Mouse (Mus musculus) induced T-regulatory cell, adult 2 months (primary cell): ENCODE measurements around the gene Ell3.
"Not testable (repeated sequence)": the region's sequence is repeated elsewhere in the genome, so short reads cannot be mapped to it uniquely, and the experiment has no call there.

ENCODE experiments used
- DNase-seq: peaks from one replicate; pipeline ENCODE4 v3.0.0-alpha.2; 2012; ENCODE audit warnings: low read depth

Gene Ell3

GRCm38 (mm10) chr2:121444178-121444577 is at the start of gene Ell3:
Ell3 (minus strand) TSS chr2:121444278.
- no peak for DNase-seq

DNA sequence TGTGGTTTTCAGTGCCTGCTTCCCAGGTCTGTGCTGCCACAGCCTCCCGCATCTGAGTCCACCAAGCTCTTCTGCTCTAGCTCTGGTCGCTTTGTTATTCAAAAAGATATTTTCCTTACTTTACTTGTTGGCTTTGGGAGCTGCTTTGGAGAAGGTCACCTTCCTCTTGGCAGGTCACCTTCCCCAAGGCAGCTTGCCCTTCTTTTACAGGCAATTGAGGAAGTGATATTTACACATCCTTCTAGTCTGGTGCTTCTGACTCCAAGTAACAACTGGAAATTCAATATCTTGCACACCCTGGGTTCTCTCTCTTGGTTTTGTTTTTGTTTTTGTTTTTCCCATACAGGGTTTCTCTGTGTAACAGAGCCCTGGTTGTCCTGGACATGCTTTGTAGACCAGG is 40.3 kb upstream of the Ell3 start:
- not testable (repeated sequence) for DNase-seq

DNA sequence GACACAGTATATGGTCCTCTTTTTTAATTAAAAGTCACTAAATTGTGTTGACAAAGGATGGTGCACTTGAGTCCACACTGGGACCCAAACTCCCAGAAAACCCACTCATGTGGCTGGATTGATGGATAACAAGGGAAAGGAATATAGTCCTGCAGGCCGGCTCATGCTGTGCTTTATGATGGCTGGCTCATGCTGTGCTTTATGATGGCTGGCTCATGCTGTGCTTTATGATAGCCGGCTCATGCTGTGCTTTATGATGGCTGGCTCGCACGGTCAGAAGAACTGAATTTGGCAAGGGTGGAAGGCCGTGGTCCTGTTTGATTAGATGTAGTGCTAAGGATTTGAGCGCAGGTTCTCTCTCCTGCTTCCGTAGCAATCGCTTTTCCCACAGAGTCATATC is 39.5 kb upstream of the Ell3 start:
- no peak for DNase-seq

GRCm38 (mm10) chr2:121480916-121481315 is 36.8 kb upstream of the Ell3 start:
- not testable (repeated sequence) for DNase-seq

DNA sequence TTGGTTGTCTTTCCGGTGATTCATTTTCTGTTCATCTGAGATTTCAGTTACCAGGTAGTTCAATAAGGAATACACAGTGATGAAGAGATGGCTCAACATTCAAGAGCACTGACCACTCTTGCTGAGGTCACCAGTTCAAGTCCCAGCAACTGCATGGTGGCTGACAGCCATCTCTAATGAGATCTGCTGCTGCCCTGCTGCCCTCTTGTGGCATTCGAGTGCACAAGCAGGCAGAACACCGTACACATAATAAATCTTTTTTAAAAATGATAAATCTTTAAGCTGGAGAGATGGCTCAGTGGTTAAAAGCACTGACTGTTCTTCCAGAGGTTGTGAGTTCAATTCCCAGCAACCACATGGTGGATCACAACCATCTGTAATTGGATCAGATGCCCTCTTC is 36.4 kb upstream of the Ell3 start:
- peak; percentile 74 for DNase-seq

DNA sequence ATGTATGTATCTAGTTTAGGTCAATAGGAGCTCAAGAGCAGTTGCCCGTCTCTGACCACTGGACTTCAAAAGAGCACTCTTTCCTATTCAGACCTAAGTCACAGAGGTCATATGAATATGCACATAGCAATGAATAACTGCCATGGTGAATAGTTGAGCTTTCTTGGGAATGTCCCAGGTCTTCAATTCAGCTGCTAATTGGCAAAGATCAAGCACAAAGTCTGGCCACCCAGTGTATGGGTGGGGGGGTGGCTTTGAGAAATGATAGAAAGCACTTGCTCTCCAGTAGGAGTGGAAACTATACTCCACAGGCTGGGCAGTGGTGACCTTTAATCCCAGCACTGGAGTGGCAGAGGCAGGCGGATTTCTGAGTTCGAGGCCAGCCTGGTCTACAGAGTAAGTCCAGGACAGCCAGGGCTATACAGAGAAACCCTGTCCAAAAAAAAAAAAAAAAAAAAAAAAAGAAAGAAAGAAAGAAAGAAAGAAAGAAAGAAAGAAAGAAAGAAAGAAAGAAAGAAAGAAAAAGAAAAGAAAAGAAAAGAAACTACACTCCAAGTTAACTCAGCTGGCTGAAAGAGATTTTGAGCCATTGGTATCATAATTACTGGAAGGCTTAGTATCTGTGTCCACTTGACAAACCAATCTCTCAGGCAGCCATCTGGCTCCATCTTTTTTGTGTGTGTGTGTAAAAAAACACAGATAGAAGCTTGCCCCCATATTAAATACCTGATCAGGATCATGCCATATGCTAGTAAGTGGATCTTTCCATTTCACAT is 33.6 kb upstream of the Ell3 start:
- no peak for DNase-seq

GRCm38 (mm10) chr2:121475306-121475705 is 31.2 kb upstream of the Ell3 start:
- DNase-seq: not testable (repeated sequence)

DNA sequence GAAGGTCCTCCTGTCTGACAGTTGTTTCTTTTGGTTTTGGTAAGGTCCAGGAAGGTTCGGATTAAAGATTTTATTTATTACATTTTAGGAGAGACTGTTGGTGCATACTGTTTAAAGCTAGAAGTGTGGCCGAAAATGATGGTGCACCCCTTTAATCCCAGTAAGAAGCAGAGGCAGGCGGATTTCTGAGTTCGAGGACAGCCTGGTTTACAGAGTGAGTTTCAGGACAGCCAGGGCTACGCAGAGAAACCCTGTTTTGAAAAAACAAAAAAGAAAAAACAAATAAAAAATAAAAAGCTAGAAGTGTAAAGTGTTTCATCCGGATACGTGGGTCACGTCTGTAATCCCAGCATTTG is 30.1 kb upstream of the Ell3 start:
- no peak for DNase-seq

- peak; percentile 92 for DNase-seq
Observed at GRCm38 (mm10) chr2:121473301-121474179, 29.5 kb upstream of the Ell3 start, which contains the start of gene Mfap1b. Mfap1b (minus strand) TSS chr2:121474067.

DNA sequence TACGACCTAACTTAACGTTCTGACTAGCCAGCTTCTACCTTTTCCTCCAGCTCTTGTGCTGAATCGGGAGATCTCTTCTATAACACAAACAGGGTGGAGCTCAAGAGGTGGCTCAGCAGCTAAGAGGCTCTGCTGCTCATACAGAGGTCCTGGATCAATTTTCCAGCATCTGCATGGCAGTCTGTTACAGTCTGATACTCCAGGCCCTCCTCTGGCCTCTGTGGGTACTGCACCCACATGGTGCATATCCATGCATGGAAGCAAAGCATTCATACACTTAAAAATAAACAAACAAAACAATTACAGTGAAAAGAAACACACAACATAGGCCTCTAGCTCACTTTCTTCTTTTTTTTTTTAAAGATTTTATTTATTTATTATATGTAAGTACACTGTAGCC is 28.7 kb upstream of the Ell3 start:
- DNase-seq: not testable (repeated sequence)

DNA sequence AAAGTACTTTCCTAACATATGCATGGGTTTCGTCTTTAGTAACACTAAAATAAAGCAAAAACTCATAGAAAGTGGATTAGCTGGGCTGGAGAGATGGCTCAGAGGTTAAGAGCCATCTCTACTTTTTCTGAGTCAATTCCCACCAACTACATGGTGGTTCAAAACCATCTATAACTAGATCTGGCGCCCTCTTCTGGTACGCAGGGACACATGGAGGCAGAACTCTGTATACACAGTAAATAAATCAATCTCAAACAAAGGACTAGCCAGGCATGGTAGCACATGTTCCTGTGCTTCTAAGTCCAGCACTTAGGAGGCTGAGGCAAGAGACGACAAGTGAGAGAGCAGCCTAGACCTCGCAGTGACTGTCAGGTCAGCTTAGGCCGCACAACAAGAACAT is 24.9 kb upstream of the Ell3 start:
- DNase-seq: not testable (repeated sequence)

GRCm38 (mm10) chr2:121460071-121460470 is 16.0 kb upstream of the Ell3 start:
- DNase-seq: no peak

GRCm38 (mm10) chr2:121456692-121457642 is 12.9 kb upstream of the Ell3 start, which contains the start of gene Serinc4:
Serinc4 (minus strand) TSS chr2:121456781.
- peak; percentile 95 for DNase-seq

GRCm38 (mm10) chr2:121455534-121455933 is 11.5 kb upstream of the Ell3 start:
- no peak for DNase-seq

DNA sequence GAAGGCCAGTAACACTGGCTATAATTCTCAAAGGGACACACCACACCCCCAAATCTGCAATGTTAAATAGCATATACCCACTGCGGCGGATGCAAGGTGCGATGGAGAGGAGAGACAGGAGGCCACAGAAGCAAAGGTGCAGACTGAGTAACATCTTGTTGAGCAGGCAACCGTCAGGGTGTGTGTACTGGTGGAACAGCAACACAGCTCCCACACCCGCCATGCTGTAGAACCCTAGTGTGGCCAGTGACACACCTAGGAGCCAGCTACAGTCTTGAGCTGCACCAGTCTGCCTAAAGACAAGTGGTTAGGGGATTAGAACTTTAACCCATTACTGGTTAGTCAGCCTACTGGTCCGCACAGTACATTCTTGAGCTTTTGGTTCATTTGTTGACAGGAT is 9.8 kb upstream of the Ell3 start:
- no peak for DNase-seq

DNA sequence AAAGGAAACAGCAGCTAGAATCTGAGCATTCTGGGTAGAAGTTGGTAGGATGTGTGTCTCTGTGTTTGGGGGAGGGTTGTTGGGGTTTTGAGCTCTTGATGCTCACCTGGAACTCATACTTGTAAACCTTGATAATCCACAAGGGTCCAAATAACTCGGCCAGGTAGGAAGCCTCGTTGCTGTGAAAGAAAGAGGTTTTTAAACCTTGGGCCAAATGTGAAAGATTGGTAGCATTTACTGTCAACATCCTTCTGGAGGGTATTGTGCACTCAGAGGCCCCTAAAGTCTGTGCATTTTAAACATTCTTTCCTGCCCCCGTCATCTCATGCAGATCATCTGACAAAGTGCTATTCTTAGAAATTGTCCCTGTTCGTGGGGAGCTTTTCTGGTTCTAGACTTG is 8.9 kb upstream of the Ell3 start, which contains the start of gene Hypk:
Hypk (plus strand) TSS at position 301 of the 400 bp plus-strand sequence.
- no peak for DNase-seq

DNA sequence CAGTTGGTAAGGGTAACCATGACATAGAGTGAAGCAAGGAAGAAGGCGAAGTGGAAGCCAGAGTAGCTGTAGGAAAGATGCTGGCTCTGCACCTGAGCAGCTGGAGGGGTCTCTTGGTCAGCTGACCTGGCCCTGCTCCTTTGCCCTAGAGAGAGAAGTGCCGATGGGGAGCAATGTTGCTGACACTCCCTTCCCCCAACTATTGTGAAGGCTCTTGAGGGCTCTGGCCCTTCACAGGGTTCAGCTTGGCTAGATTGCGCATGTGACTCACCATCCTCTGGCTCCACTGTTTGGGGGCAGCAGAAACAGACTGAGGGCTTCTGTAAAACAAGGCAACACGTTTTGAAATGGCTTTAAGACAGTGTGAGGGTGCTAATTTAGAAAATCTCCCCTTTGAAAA is 8.3 kb upstream of the Ell3 start:
- DNase-seq: no peak

DNA sequence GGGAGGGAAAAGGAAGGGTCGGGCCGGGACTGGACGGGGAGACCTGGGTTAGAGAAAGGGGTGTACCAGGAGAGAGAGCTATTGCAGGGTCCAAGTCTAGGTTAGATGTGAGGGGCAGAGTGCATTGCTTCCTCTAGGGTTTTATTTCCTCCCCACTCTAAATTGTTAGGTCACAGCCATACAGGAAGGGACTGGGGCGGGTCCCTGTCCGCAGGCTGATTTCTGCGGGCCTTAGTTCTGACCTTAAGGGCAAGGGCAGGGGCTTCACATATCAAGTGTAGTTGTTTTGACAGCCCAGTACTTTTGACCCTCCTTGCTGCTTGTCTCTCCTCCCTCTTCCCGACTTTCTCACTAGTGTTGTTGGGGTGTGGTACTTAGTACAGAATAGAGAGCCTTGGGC is 6.0 kb upstream of the Ell3 start:
- peak; percentile 44 for DNase-seq

- no peak for DNase-seq
Observed at GRCm38 (mm10) chr2:121449545-121450011, 5.5 kb upstream of the Ell3 start.

DNA sequence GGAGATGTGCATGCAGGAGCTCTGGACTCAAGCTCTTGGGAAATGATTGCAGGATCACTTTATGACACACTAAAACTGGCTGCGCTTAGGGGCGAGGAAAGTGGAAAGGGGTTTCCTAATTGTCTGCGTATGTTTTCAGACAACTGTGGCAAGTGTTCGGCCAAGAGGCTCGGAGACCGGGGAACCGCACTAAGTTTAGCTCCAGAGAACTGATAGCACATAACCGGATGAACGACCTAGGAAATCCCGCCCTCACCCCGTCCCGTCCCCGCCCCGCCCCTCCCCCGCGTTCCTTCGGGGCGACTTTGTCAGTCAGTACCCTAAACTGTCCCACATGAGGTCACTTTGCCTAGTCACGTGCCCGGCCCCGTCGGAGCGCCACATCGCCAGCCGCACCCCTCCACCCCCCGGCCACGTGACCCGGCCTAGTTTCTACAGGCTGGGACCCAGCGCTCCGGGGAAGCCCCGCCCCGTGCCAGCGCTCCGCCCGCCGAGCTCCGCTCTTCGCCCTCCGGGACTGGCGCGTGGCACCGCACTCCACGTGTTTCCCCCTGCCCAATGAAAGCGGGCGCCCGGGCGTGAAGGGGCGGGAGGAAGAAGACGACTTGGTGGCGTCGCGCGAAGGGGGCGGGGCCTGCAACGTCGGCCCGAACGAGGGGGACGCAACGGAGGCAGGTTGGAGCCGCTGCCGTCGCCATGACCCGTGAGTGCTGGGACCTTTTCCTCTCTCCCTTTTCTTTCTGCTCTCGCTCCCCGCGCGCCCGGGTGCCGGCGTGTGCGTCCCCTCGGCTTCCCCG is 4.9 kb upstream of the Ell3 start, which contains the start of gene Serf2:
Serf2 (plus strand) TSS at position 457 of the 797 bp plus-strand sequence.
- peak; percentile 99 for DNase-seq

- peak; percentile 64 for DNase-seq
Observed at GRCm38 (mm10) chr2:121448136-121448535, 4.1 kb upstream of the Ell3 start.
